10 mouse cellular contexts compared by ENCODE assay signal in the genomic region with DNA sequence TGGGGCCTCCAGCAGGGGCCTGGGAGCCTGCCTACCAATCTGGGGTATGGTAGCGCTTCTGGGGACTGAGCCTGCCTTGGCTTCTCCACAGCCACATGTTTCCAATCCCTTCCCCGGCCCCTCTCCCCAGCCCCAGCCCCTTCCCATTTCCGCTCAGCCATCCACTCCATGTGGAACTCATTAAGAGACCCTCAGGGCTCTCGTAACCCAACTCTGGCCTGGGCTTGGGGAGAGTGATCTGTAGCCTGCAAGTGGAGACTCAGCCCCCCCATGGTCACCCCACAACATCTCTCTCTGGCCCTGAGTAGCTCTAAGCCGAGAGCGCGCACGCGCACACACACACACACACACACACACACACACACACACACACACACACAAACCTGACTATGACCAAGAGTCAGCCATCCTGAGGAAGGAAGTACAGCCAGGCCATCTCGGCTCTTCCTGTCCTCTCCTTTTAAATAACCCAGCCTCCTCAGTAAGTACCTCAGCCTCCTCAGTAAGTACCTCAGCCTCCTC. TPM values are rescaled to one million over a fixed set of nuclear protein-coding genes. Genes with fewer than 3 reads are reported as not detected.
A peak's percentile ranks its signal among the peaks of the same experiment; 100 is the strongest.
DNase-seq lines count a peak whose midpoint lies in the region; ATAC-seq and TF ChIP-seq lines count a peak whose summit lies in the region.
"Had no signal": no experiment of that assay in that cellular context is flagged by ENCODE, and none has a peak within 500 bp of the region (broad histone marks: within the 10 kb centered on the region; RNA-seq: fewer than 3 reads in every experiment).

No protein-coding gene starts in this region.

- TF ChIP-seq CTCF in intestine, postnatal 0 days (IDR thresholded peaks at IDR 0.05; ENCODE audit: low read depth), result no peak
- TF ChIP-seq CTCF in cerebellum, adult 2 months (IDR thresholded peaks at IDR 0.05; ENCODE audit: borderline replicate concordance, insufficient read depth, low read depth, low read length), result no peak

- WGBS in intestine, embryonic 14.5 days, result 53% methylated on average over 10 of the region's 10 CpGs
- 73% methylated on average over 10 of the region's 10 CpGs for WGBS in intestine, postnatal 0 days
- 71% methylated on average over 10 of the region's 10 CpGs for WGBS in hindbrain, embryonic 15.5 days
- WGBS in cerebellum, adult 2 months, result 93% methylated on average over 10 of the region's 10 CpGs

- no peaks in the 10 kb centered on the region for H3K27me3 ChIP-seq in intestine, embryonic 14.5 days (replicated peaks; ENCODE audit: control insufficient read depth, insufficient read depth, low read length)
- no peaks in the 10 kb centered on the region for H3K27me3 ChIP-seq in intestine, postnatal 0 days (replicated peaks; ENCODE audit: control insufficient read depth, insufficient read depth, low read length)
- H3K27me3 ChIP-seq in hindbrain, embryonic 15.5 days, result no peaks in the 10 kb centered on the region
- no peaks in the 10 kb centered on the region for H3K27me3 ChIP-seq in cerebellum, adult 2 months (ENCODE audit: control insufficient read depth, insufficient read depth, low read length)

- no peak overlapping the region for H3K4me2 ChIP-seq in intestine, embryonic 14.5 days (ENCODE audit: low read length)
- H3K4me2 ChIP-seq in intestine, postnatal 0 days (replicated peaks; ENCODE audit: low read depth), result no peak overlapping the region
- no peak overlapping the region for H3K4me2 ChIP-seq in hindbrain, embryonic 15.5 days

- H3K4me1 ChIP-seq in intestine, embryonic 14.5 days (replicated peaks; ENCODE audit: control insufficient read depth, insufficient read depth, low read length), result peaks cover 8% of the 10 kb centered on the region
- H3K4me1 ChIP-seq in intestine, postnatal 0 days (replicated peaks; ENCODE audit: control insufficient read depth, insufficient read depth, low read length), result 0 out of 2 replicates have a peak, but pooled peaks cover 4% of the 10 kb centered on the region
- 0 out of 2 replicates have a peak, but pooled peaks cover 7% of the 10 kb centered on the region for H3K4me1 ChIP-seq in hindbrain, embryonic 15.5 days (replicated peaks)
- H3K4me1 ChIP-seq in cerebellum, adult 2 months (ENCODE audit: control insufficient read depth, insufficient read depth, low read length), result no peaks in the 10 kb centered on the region

- no peak for DNase-seq in intestine, embryonic 14.5 days (ENCODE audit: low spot score)
- peak; percentile 90 for DNase-seq in embryo, embryonic 11 days
- DNase-seq in lung, postnatal 14 days, result peak; percentile 22
- DNase-seq in gastrocnemius, postnatal 36 days, result no peak
- DNase-seq in cerebellum, postnatal 14 days, result no peak
- DNase-seq in cerebellum, adult 2 months, result no peak
- DNase-seq: right cerebral cortex, postnatal 25 days had no signal

- no peaks in the 10 kb centered on the region for H3K36me3 ChIP-seq in intestine, embryonic 14.5 days (ENCODE audit: control insufficient read depth, insufficient read depth, low read length)
- no peaks in the 10 kb centered on the region for H3K36me3 ChIP-seq in intestine, postnatal 0 days (ENCODE audit: control insufficient read depth, insufficient read depth)
- H3K36me3 ChIP-seq in hindbrain, embryonic 15.5 days, result no peaks in the 10 kb centered on the region

- H3K9me3 ChIP-seq in intestine, embryonic 14.5 days (ENCODE audit: control insufficient read depth, low read length), result no peaks in the 10 kb centered on the region
- no peaks in the 10 kb centered on the region for H3K9me3 ChIP-seq in intestine, postnatal 0 days (ENCODE audit: control insufficient read depth)
- no peaks in the 10 kb centered on the region for H3K9me3 ChIP-seq in hindbrain, embryonic 15.5 days

- 0 out of 2 replicates have a peak, but pooled peaks have one; percentile 45 for ATAC-seq in intestine, embryonic 14.5 days (replicated peaks; ENCODE audit: low FRiP score, low TSS enrichment, low read depth)
- no peak for ATAC-seq in intestine, postnatal 0 days
- ATAC-seq in hindbrain, embryonic 15.5 days (ENCODE audit: low FRiP score, low read depth), result 0 out of 2 replicates have a peak, but pooled peaks have one; percentile 35

- intact Hi-C loops in gastrocnemius, postnatal 36 days (cut with DNase I), result no loop called here

- no peak overlapping the region for H3K4me3 ChIP-seq in intestine, embryonic 14.5 days (ENCODE audit: low read depth, low read length)
- no peak overlapping the region for H3K4me3 ChIP-seq in intestine, postnatal 0 days (ENCODE audit: low read depth, low read length)
- no peak overlapping the region for H3K4me3 ChIP-seq in hindbrain, embryonic 15.5 days
- H3K4me3 ChIP-seq in cerebellum, adult 2 months (replicated peaks; ENCODE audit: insufficient read depth, low read depth, low read length), result no peak overlapping the region

- H3K9ac ChIP-seq in intestine, embryonic 14.5 days (ENCODE audit: low read length), result no peak overlapping the region
- no peak overlapping the region for H3K9ac ChIP-seq in intestine, postnatal 0 days (ENCODE audit: low read depth, low read length)
- no peak overlapping the region for H3K9ac ChIP-seq in hindbrain, embryonic 15.5 days
- H3K9ac ChIP-seq: liver, embryonic 14.5 days had no signal

- no peak for TF ChIP-seq POLR2A in cerebellum, adult 2 months (IDR thresholded peaks at IDR 0.05; ENCODE audit: borderline replicate concordance, insufficient read depth, low read length)

- peak overlapping the region; percentile 77 for H3K27ac ChIP-seq in intestine, embryonic 14.5 days (ENCODE audit: low read depth)
- no peak overlapping the region for H3K27ac ChIP-seq in intestine, postnatal 0 days (ENCODE audit: low read depth, low read length)
- H3K27ac ChIP-seq in hindbrain, embryonic 15.5 days (replicated peaks), result 0 out of 2 replicates have a peak overlapping the region, but pooled peaks have one; percentile 20
- no peak overlapping the region for H3K27ac ChIP-seq in cerebellum, adult 2 months (ENCODE audit: insufficient read depth, low read length)
- H3K27ac ChIP-seq: liver, embryonic 14.5 days had no signal

RNA-seq across cellular contexts. Expression of gene Dusp7, which starts 12.0 kb away (rescaled TPM):
- 16.5 and 19.8 TPM in 2 replicates for polyA plus RNA-seq in intestine, embryonic 14.5 days (2014; fragmentation: Nextera tagmentation; extraction: Ambion mirVana)
- 4.6 TPM in 2 replicates for polyA plus RNA-seq in intestine, postnatal 0 days (2015; fragmentation: Nextera tagmentation; extraction: Ambion mirVana)
- 13.3 and 15.0 TPM in 2 replicates for polyA plus RNA-seq in hindbrain, embryonic 15.5 days (2015; fragmentation: Nextera tagmentation; extraction: Ambion mirVana)
- 10 to 100 TPM; 24.9 to 28.3 TPM for total RNA-seq in gastrocnemius, postnatal 36 days (2021)
- 46.4 and 49.6 TPM in 2 replicates for polyA plus RNA-seq in cerebellum, adult 2 months (2012; rRNA removed)

Comparison
In these comparisons a context has a peak if more than half of its experiments do, and no peak if none do; other contexts are left out.
1. H3K27ac ChIP-seq: peak in intestine, embryonic 14.5 days (single experiment) and hindbrain, embryonic 15.5 days (single experiment); none in intestine, postnatal 0 days (single experiment) and cerebellum, adult 2 months (single experiment).
2. DNase-seq: peak in embryo, embryonic 11 days (single experiment) and lung, postnatal 14 days (single experiment); none in intestine, embryonic 14.5 days (single experiment), gastrocnemius, postnatal 36 days (0 of 2), cerebellum, postnatal 14 days (0 of 2) and cerebellum, adult 2 months (0 of 2).